Mouse (Mus musculus) heart, embryonic 11.5 days (tissue): ENCODE measurements around the gene Zfp523. TPM values are rescaled to one million over a fixed set of nuclear protein-coding genes. Genes with fewer than 3 reads are reported as not detected.

Experiments used
- ATAC-seq: fragments of 200-750 bp; cut with Nextera tagmentation; replicated peaks from 2 replicates; pipeline ENCODE4 v1.8.0; 2017; ENCODE audit warnings: moderate library complexity; ENCODE audit not compliant: insufficient number of reproducible peaks, low FRiP score, low TSS enrichment
- H3K27ac ChIP-seq: fragments of 300-500 bp; sonication (generic); 2 replicates; pipeline ENCODE4 v1.5.1; 2014; ENCODE audit warnings: mild to moderate bottlenecking, low read depth, low read length
- H3K27me3 ChIP-seq: fragments of 300-500 bp; sonication (generic); 2 replicates; pipeline ENCODE4 v1.6.1; 2014; ENCODE audit warnings: mild to moderate bottlenecking, low read length, mixed read lengths; ENCODE audit not compliant: control insufficient read depth, insufficient read depth
- H3K36me3 ChIP-seq: fragments of 300-500 bp; sonication (generic); 2 replicates; pipeline ENCODE4 v1.6.1; 2014; ENCODE audit warnings: mild to moderate bottlenecking, low read length, moderate library complexity, mixed read lengths; ENCODE audit not compliant: control insufficient read depth, insufficient read depth
- H3K4me1 ChIP-seq: fragments of 300-500 bp; sonication (generic); 2 replicates; pipeline ENCODE4 v1.6.1; 2014; ENCODE audit warnings: low read length; ENCODE audit not compliant: control insufficient read depth, insufficient read depth
- H3K4me2 ChIP-seq: fragments of 300-500 bp; sonication (generic); 2 replicates; pipeline ENCODE4 v1.6.1; 2014; ENCODE audit warnings: mild to moderate bottlenecking, moderate library complexity
- H3K4me3 ChIP-seq: fragments of 300-500 bp; sonication (generic); 2 replicates; pipeline ENCODE4 v1.5.1; 2014; ENCODE audit warnings: low read depth, low read length
- H3K9ac ChIP-seq: fragments of 300-500 bp; sonication (generic); 2 replicates; pipeline ENCODE4 v1.6.1; 2014; ENCODE audit warnings: mild to moderate bottlenecking, low read depth, low read length, moderate library complexity
- H3K9me3 ChIP-seq: fragments of 300-500 bp; sonication (generic); replicated peaks from 2 replicates; pipeline ENCODE4 v1.6.1; 2016; ENCODE audit warnings: low read length; ENCODE audit not compliant: control insufficient read depth
- WGBS: fragments of 180-500 bp; shearing (Covaris S2); extraction: QIAGEN DNeasy Blood & Tissue Kit; methylation state at CpG from one replicate; pipeline ENCODE4 v1.1.7; 2014; ENCODE audit not compliant: insufficient replicate concordance; 5-methylcytosine and 5-hydroxymethylcytosine counted together
- polyA plus RNA-seq: library from polyadenylated mRNA; unstranded; fragments of >200 nt; fragmentation: Nextera tagmentation; extraction: Ambion mirVana; gene quantifications from 2 replicates; pipeline ENCODE4 v1.2.1, GENCODE M21; 2014

Gene Zfp523
- polyA plus RNA-seq, 1 experiment from 2014 or later = 21.0 TPM

DNA sequence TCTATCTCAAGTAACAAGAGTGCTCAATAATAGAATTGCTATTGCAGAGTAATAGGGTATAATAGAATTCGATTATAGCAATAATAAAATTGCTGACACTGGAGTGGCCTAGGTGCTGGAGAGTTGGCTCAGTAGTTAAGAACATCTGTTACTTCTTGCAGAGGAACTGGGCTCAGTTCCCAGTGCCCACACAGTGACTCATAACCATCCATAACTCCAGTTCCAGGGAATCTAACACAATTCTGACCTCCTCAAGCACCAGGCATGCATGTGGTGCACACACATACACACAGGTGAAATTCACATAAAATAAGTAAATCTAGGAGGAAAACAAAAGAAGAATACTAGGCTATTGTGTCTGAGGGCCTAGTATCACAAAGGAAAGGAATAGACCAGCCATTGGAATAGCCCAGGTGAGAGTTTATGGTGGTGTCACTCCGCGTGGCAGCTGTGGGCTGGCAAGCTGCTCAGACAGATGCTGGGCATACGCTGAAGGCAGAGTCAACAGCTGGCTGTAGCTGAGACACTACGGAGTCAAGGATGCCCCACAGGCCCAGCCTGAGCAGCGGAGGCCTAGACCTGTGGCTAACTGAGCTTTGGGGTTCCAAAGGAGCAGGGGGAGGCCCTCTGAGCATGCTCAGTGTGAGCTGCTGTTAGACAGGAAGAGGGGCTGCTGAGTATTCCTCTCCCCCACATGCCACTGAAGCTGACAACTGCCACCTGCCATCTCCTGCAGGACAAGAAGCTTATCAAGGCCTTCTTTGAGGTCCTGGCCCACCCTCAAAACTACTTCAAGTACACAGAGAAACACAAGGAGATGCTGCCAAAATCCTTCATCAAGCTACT is 6.2 kb upstream of the Zfp523 start:
- no peak for ATAC-seq
- 83% methylated on average over 6 of the region's 6 CpGs for WGBS
- Histone ChIP-seq H3K27ac (no peak overlapping the region), H3K4me3 (no peak overlapping the region), H3K4me1 (peaks cover 14% of the 10 kb centered on the region), H3K9ac (no peak overlapping the region), H3K9me3 (no peaks in the 10 kb centered on the region), H3K36me3 (no peaks in the 10 kb centered on the region), H3K27me3 (peaks cover 7% of the 10 kb centered on the region), H3K4me2 (no peak overlapping the region)

DNA sequence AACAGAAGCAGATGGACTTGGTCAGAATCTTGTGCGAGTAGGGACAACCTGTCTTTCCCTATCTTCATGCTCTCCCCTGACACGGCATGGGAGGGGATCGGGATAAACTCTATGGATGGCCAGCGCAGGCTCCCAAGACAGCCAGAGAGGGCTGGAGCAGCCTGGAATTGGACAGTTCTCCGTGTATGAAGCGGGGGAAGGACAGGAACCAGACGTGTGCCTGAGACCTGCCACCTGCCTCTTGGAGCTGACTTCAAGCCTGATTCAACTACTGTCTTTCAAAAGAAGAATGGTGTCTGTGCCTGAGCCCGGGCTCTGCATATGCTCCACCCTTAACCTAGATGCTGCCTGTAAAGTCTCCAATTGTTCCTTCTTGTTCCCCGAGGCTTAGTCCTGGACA is 4.2 kb upstream of the Zfp523 start:
- 41% methylated on average over 9 of the region's 9 CpGs for WGBS
- Histone ChIP-seq H3K4me1 (peaks cover 18% of the 10 kb centered on the region), H3K36me3 (no peaks in the 10 kb centered on the region), H3K4me3 (no peak overlapping the region), H3K4me2 (peak overlapping the region; percentile 14; the same call in 1 of the 2 replicates), H3K9ac (0 out of 2 replicates have a peak overlapping the region, but pooled peaks have one; percentile 16), H3K9me3 (no peaks in the 10 kb centered on the region), H3K27me3 (no peaks in the 10 kb centered on the region), H3K27ac (peak overlapping the region; percentile 0; the same call in 1 of the 2 replicates)
- no peak for ATAC-seq

DNA sequence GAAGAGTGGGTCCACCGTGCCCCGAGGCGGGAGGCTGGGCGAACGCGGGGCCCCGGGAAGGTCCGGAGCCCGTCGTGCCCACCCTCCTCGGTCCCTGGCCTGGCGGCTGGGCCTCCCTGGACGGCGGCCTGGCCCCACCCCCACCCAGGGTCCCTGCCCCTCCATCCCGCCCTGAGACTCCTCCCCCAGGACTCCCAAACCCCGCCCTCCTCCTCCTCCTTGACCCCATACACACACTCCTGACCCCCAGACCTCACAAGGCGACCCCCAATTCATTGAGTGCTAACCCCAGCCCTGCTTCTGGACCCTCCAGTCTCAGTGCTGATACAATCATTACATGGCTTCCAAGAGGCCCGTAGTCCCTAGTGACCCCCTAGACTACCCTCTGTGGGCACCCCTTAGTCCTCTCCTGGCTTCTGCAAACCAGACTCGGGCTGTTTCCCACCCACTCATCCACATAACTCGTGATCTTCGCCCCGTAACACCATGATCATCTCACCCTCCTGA is 664 bp downstream of the Zfp523 start:
- peak overlapping the region; percentile 90 for H3K4me2 ChIP-seq
- 11% methylated on average over 17 of the region's 22 CpGs for WGBS
- peak; percentile 79 for ATAC-seq
- H3K27ac ChIP-seq = peak overlapping the region; percentile 93
- peak overlapping the region; percentile 81 for H3K4me3 ChIP-seq
- no peaks in the 10 kb centered on the region for H3K27me3 ChIP-seq
- peak overlapping the region; percentile 93 for H3K9ac ChIP-seq
- H3K4me1 ChIP-seq = peaks cover 46% of the 10 kb centered on the region
- H3K9me3 ChIP-seq = no peaks in the 10 kb centered on the region
- no peaks in the 10 kb centered on the region for H3K36me3 ChIP-seq

DNA sequence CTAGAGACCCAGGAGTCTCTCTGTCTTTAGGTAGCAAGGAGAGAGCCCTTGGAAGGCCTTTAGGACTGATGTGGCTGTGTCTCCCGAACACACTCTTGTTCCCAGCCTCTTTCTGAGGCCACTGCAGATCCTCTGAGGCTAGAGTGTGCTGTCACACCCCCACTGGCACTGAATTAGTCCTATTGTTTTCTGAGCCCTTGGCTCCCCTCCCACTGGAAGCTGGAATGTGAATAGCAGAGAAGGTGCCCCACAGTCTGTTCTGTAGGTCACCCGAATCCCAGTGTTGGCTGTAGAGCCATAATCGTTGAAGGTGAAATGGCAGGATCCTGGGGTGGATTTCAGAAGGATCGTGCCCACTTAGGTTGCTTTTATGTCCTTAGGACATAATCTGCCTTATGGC is 3.4 kb downstream of the Zfp523 start:
- H3K4me1 ChIP-seq = peaks cover 55% of the 10 kb centered on the region
- 58% methylated on average over 4 of the region's 4 CpGs for WGBS
- H3K9me3 ChIP-seq = no peaks in the 10 kb centered on the region
- no peak overlapping the region for H3K9ac ChIP-seq
- ATAC-seq = no peak
- no peak overlapping the region for H3K27ac ChIP-seq
- H3K4me2 ChIP-seq = peak overlapping the region; percentile 20
- no peak overlapping the region for H3K4me3 ChIP-seq
- H3K36me3 ChIP-seq = no peaks in the 10 kb centered on the region
- no peaks in the 10 kb centered on the region for H3K27me3 ChIP-seq

DNA sequence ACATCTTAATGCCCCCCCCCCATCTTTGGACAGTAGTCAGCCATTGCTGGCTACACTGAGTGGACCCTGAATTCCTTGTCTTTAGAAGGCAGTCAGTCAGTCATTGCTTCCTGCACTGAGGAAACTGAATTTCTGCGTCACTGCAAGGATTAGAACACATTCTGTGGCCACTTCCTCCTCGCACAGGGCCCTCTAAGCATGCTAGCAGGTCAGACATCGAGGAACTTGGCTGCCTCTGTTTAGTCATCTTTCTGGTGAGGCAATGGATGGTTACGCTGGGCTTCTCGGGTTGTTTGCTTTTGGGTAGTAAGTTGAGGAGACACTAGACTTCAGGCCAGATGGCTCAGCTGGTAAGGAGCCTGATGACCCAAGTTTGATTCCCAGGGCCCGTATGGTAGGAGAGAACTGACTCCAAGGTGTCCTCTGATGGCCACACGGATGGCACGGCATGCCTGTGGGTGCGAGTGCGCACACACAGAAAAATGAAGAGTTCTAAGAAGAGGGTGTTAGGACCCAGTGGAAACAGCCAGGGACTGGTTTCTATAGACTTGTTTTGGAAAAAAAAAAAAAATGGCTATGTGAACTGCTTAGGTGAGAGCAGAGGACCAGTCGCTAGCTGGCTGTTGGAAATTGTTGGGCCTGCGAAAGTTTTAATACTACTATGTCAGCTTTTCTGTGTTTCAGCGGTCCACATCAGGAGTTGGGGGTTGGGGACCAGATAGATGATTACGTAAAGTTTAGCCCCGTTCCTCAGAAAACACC is 4.0 kb downstream of the Zfp523 start:
- H3K36me3 ChIP-seq = no peaks in the 10 kb centered on the region
- no peak overlapping the region for H3K4me3 ChIP-seq
- H3K4me1 ChIP-seq = peaks cover 61% of the 10 kb centered on the region
- H3K9ac ChIP-seq = no peak overlapping the region
- 82% methylated on average over 15 of the region's 15 CpGs for WGBS
- no peaks in the 10 kb centered on the region for H3K9me3 ChIP-seq
- H3K4me2 ChIP-seq = no peak overlapping the region
- H3K27me3 ChIP-seq = no peaks in the 10 kb centered on the region
- no peak for ATAC-seq
- H3K27ac ChIP-seq = no peak overlapping the region

DNA sequence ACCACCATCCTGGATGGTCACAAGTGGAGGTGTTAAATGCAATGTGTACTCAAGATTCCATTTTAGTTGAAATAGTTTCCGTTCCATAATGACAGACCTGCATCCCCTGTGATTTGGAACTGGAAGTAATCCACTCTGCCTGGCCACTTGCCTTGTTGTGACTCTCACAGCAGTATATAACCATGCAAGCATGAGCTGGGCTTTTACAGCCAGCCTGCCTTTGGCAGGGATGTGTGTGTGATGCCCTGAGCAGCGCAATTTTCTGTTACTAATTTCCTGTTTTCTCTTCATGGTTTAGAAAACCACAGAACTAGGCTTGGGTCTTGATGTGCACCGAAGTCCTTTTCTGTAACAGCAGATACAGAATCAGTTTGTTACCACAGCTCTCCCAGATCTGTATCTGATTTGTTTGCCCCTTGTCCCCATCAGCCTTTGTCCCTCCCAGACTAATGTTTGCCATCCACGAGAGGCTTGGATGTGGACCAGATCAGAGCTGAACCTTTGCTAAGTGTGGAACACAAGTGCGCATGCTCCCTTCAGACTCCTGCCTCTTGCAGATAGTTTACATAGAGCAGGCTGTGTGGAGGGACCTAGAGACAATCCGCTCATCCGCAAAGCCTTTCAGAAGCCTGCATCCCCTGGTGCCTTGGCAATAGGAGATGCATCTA is 8.2 kb downstream of the Zfp523 start:
- peaks cover 3% of the 10 kb centered on the region; the same call in 1 of the 2 replicates for H3K36me3 ChIP-seq
- no peaks in the 10 kb centered on the region for H3K27me3 ChIP-seq
- H3K4me3 ChIP-seq = no peak overlapping the region
- H3K27ac ChIP-seq = peak overlapping the region; percentile 15; the same call in 1 of the 2 replicates
- H3K4me2 ChIP-seq = peak overlapping the region; percentile 14; the same call in 1 of the 2 replicates
- no peak overlapping the region for H3K9ac ChIP-seq
- H3K9me3 ChIP-seq = no peaks in the 10 kb centered on the region
- H3K4me1 ChIP-seq = peaks cover 41% of the 10 kb centered on the region
- no peak for ATAC-seq
- 73% methylated on average over 7 of the region's 7 CpGs for WGBS

DNA sequence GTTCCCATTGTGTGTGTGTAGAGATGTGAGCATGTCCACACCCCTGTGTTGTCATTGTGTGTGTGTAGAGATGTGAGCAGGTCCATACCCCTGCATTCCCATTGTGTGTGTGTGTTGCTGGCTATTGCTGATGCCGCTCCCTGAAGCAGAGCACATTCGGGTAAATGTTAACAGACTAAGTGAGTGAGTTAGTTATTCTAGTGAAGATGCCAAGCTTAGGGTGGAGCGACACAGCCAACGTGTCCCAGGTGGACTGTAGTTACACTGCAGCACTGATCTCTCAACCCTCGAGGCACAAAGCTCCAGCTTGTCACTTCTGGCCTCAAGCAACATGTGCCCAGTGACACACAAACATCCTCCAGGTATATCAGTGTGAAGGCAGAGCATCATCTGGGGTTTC is 11.4 kb downstream of the Zfp523 start:
- 85% methylated on average over 5 of the region's 5 CpGs for WGBS
- H3K36me3 ChIP-seq = peaks cover 19% of the 10 kb centered on the region
- no peaks in the 10 kb centered on the region for H3K27me3 ChIP-seq

DNA sequence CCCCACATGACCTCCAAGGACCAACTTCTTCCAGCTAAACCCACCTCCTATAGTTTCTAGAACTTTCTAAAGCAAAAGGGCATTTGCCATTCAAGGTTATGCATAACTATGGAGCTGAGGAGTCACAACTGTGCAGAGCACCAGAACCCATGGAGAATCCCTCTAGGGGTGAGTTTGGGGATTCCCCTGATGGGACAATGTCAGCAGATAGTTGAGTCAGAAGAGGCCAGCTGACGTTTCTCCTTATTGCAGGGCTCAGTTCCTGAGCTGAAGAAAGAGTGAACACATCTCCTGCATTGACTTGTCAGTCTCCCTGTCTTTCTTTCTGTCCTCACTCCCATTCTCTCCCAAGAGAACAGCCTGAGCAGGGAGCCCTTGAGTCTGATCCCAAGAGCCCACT is 15.8 kb downstream of the Zfp523 start:
- WGBS = 52% methylated on average over 1 of the region's 1 CpGs
- H3K36me3 ChIP-seq = peaks cover 23% of the 10 kb centered on the region
- H3K4me2 ChIP-seq = no peak overlapping the region
- no peaks in the 10 kb centered on the region for H3K27me3 ChIP-seq
- no peak overlapping the region for H3K27ac ChIP-seq
- no peak overlapping the region for H3K9ac ChIP-seq
- ATAC-seq = no peak
- no peak overlapping the region for H3K4me3 ChIP-seq
- no peaks in the 10 kb centered on the region for H3K9me3 ChIP-seq
- no peaks in the 10 kb centered on the region for H3K4me1 ChIP-seq

More for the DNA sequence above, 11.4 kb downstream of the Zfp523 start:
- no peak overlapping the region for H3K4me3 ChIP-seq
- H3K9me3 ChIP-seq = no peaks in the 10 kb centered on the region
- peaks cover 18% of the 10 kb centered on the region for H3K4me1 ChIP-seq
- no peak overlapping the region for H3K9ac ChIP-seq
- no peak overlapping the region for H3K27ac ChIP-seq
- no peak for ATAC-seq
- no peak overlapping the region for H3K4me2 ChIP-seq
